Mouse (Mus musculus) left cerebral cortex, adult 18-20 months (tissue): ENCODE data around the gene Aspscr1. TPM values are rescaled to one million over a fixed set of nuclear protein-coding genes. Genes with fewer than 3 reads are reported as not detected.

Experiments used
- DNase-seq, 2 experiments: peaks; one replicate each; pipeline ENCODE4 v3.0.0; 2021 to 2022; ENCODE audit warnings: low spot score in 2 of 2, mixed read lengths in 1 of 2
- microRNA-seq, 2 experiments: library from miRNA; unstranded; fragments of <30 nt; microRNA quantifications; one replicate each; pipeline ENCODE4 v1.2.0; 2021
- total RNA-seq, 2 experiments: library from RNA; stranded (reverse); gene quantifications; 2 replicates each; pipeline ENCODE4 v1.2.3; 2021

Gene Aspscr1
- total RNA-seq, 2 experiments from 2014 or later = 51.1 to 57.7 TPM

- DNase-seq = no peak
Measured at GRCm38 (mm10) chr11:120731395-120731794, 58.6 kb downstream of the Aspscr1 start.

- DNase-seq = no peak
Measured at GRCm38 (mm10) chr11:120731858-120732680, 59.3 kb downstream of the Aspscr1 start, which contains the start of gene Cbr2. Cbr2 (minus strand) TSS chr11:120732114.

GRCm38 (mm10) chr11:120733521-120733920 is 60.7 kb downstream of the Aspscr1 start:
- DNase-seq = no peak

GRCm38 (mm10) chr11:120736424-120736823 is 63.7 kb downstream of the Aspscr1 start:
- no peak for DNase-seq

GRCm38 (mm10) chr11:120740981-120741380 is 68.2 kb downstream of the Aspscr1 start:
- DNase-seq = no peak

- DNase-seq = no peak
Measured at GRCm38 (mm10) chr11:120744121-120744701, 71.4 kb downstream of the Aspscr1 start.

- DNase-seq = no peak
Measured at GRCm38 (mm10) chr11:120747974-120748373, 75.2 kb downstream of the Aspscr1 start.

- no peak for DNase-seq
Measured at GRCm38 (mm10) chr11:120749430-120749829, 76.7 kb downstream of the Aspscr1 start.

- DNase-seq = no peak
Measured at GRCm38 (mm10) chr11:120751606-120752005, 78.8 kb downstream of the Aspscr1 start.

Small RNAs within 50 kb of the gene (microRNA-seq; reads per million reads assigned to microRNA genes)
- gene Mir6936 = 3.6 to 4.0 reads per million in 2 experiments

Other genes starting within 250 kb of the Aspscr1 start
- gene Nploc4, start 235.3 kb upstream of the Aspscr1 start, total RNA-seq = 10 to 100 TPM; 65.2 TPM
- gene Tspan10, start 230.3 kb upstream of the Aspscr1 start, total RNA-seq = 1 to 10 TPM; 1.8 to 3.3 TPM
- under 1 TPM; 0.40 to 0.58 TPM for gene Pde6g, start 219.5 kb upstream of the Aspscr1 start, total RNA-seq
- 10 to 100 TPM; 13.0 to 16.4 TPM for gene Oxld1, start 214.9 kb upstream of the Aspscr1 start, total RNA-seq
- 10 to 100 TPM; 26.4 to 29.1 TPM for gene Ccdc137, start 214.9 kb upstream of the Aspscr1 start, total RNA-seq
- gene Arl16, start 205.4 kb upstream of the Aspscr1 start, total RNA-seq = 10 to 100 TPM; 47.2 to 49.7 TPM
- gene Mrpl12, start 188.4 kb upstream of the Aspscr1 start, total RNA-seq = 10 to 100 TPM; 64.4 to 74.4 TPM
- gene Slc25a10, start 181.1 kb upstream of the Aspscr1 start, total RNA-seq = 10 to 100 TPM; 19.6 to 22.6 TPM
- gene Gcgr, start 142.3 kb upstream of the Aspscr1 start, total RNA-seq = under 1 TPM in 1 of 2 experiments, not detected in 1; 0.52 TPM
- 10 to 100 TPM; 74.9 to 77.0 TPM for gene Mcrip1, start 123.2 kb upstream of the Aspscr1 start, total RNA-seq
- gene Ppp1r27, start 121.8 kb upstream of the Aspscr1 start, total RNA-seq = not detected
- gene P4hb, start 99.7 kb upstream of the Aspscr1 start, total RNA-seq = 100 to 1,000 TPM; 127 to 129 TPM
- gene Arhgdia, start 91.3 kb upstream of the Aspscr1 start, total RNA-seq = 100 to 1,000 TPM; 310 to 324 TPM
- gene Alyref, start 74.6 kb upstream of the Aspscr1 start, total RNA-seq = 10 to 100 TPM; 60.8 to 62.9 TPM
- 10 to 100 TPM; 95.1 to 98.8 TPM for gene Anapc11, start 74.6 kb upstream of the Aspscr1 start, total RNA-seq
- gene Npb, start 64.5 kb upstream of the Aspscr1 start, total RNA-seq = 1 to 10 TPM in 1 of 2 experiments, not detected in 1; 1.3 TPM
- gene Pcyt2, start 55.0 kb upstream of the Aspscr1 start, total RNA-seq = 100 to 1,000 TPM; 124 to 136 TPM
- gene Sirt7, start 47.7 kb upstream of the Aspscr1 start, total RNA-seq = 10 to 100 TPM; 34.9 to 38.6 TPM
- 10 to 100 TPM; 86.8 to 94.3 TPM for gene Mafg, start 39.4 kb upstream of the Aspscr1 start, total RNA-seq
- gene Pycr1, start 29.2 kb upstream of the Aspscr1 start, total RNA-seq = 1 to 10 TPM; 1.0 to 1.6 TPM
- gene Myadml2, start 24.8 kb upstream of the Aspscr1 start, total RNA-seq = 1 to 10 TPM; 7.3 to 8.2 TPM
- gene Notum, start 11.8 kb upstream of the Aspscr1 start, total RNA-seq = 1 to 10 TPM; 2.7 to 5.0 TPM
- gene Cenpx, start 40.8 kb downstream of the Aspscr1 start, total RNA-seq = 10 to 100 TPM; 19.7 to 20.8 TPM
- gene Lrrc45, start 41.0 kb downstream of the Aspscr1 start, total RNA-seq = 10 to 100 TPM; 53.0 to 56.2 TPM
- gene Rac3, start 48.5 kb downstream of the Aspscr1 start, total RNA-seq = 10 to 100 TPM; 28.9 to 38.6 TPM
- gene Dcxr, start 54.3 kb downstream of the Aspscr1 start, total RNA-seq = 10 to 100 TPM in 1 of 2 experiments, 1 to 10 TPM in 1; 8.5 to 11.9 TPM
- 1 to 10 TPM; 1.7 to 2.9 TPM for gene Cbr2, start 59.1 kb downstream of the Aspscr1 start, total RNA-seq
- 10 to 100 TPM; 31.4 to 50.3 TPM for gene Hmga1b, start 89.8 kb downstream of the Aspscr1 start, total RNA-seq
- gene Rfng, start 111.2 kb downstream of the Aspscr1 start, total RNA-seq = 10 to 100 TPM; 53.1 to 56.6 TPM
- 100 to 1,000 TPM; 148 to 152 TPM for gene Gps1, start 111.3 kb downstream of the Aspscr1 start, total RNA-seq
- gene Dus1l, start 123.4 kb downstream of the Aspscr1 start, total RNA-seq = 10 to 100 TPM; 40.2 to 44.9 TPM
- gene Fasn, start 151.6 kb downstream of the Aspscr1 start, total RNA-seq = 100 to 1,000 TPM; 159 to 179 TPM